Mouse (Mus musculus) CH12.LX (cell line): Measurements from ENCODE around the gene Gpr6. TPM values are rescaled to one million over a fixed set of nuclear protein-coding genes. Genes with fewer than 3 reads are reported as not detected.

ENCODE experiments used
- DNase-seq: peaks from one replicate; pipeline ENCODE4 v3.0.0-alpha.2; 2013; ENCODE audit errors: extremely low read depth
- H3K27ac ChIP-seq: 2 replicates; pipeline ENCODE4 v1.5.1; 2012; ENCODE audit warnings: low read depth, mild to moderate bottlenecking, control low read depth, moderate library complexity; ENCODE audit not compliant: insufficient read depth
- H3K27me3 ChIP-seq: replicated peaks from 2 replicates; pipeline ENCODE3; 2012; ENCODE audit warnings: inconsistent platforms
- H3K36me3 ChIP-seq, 2 experiments: replicated peaks in 1 of 2; 2 replicates each; pipeline versions ENCODE3 to v1.6.1; 2012; ENCODE audit warnings: inconsistent platforms in 1 of 2, low read length in 1 of 2, mild to moderate bottlenecking in 1 of 2, mixed read lengths in 1 of 2, moderate library complexity in 1 of 2; ENCODE audit not compliant: control insufficient read depth in 1 of 2, insufficient read depth in 1 of 2
- H3K4me1 ChIP-seq, 2 experiments: 2 replicates each; pipeline ENCODE4 v1.6.1; 2012; ENCODE audit warnings: inconsistent platforms in 1 of 2, moderate library complexity in 1 of 2; ENCODE audit not compliant: insufficient read depth in 2 of 2, control insufficient read depth in 1 of 2
- H3K4me2 ChIP-seq: 2 replicates; pipeline ENCODE4 v1.6.1; 2012; ENCODE audit warnings: low read depth, mild to moderate bottlenecking, control low read depth; ENCODE audit not compliant: poor library complexity, insufficient read depth, severe bottlenecking
- H3K4me3 ChIP-seq, 3 experiments: fragments of 150-350 bp in 1 of 3; sonication (generic) in 1 of 3; replicated peaks in 1 of 3; 2 replicates each; pipeline versions ENCODE3 to v1.5.1; 2011 to 2012; ENCODE audit warnings: low read depth in 2 of 3, low read length in 2 of 3, mild to moderate bottlenecking in 2 of 3, moderate library complexity in 2 of 3, control low read depth in 1 of 3, improper control_type of control experiment in 1 of 3, inconsistent platforms in 1 of 3, mixed read lengths in 1 of 3; ENCODE audit not compliant: poor library complexity in 1 of 3
- H3K79me2 ChIP-seq: replicated peaks from 2 replicates; pipeline ENCODE4 v1.6.1; 2012; ENCODE audit warnings: mild to moderate bottlenecking, moderate library complexity; ENCODE audit not compliant: control insufficient read depth, poor library complexity, insufficient read depth, severe bottlenecking; ENCODE audit errors: extremely low read depth
- H3K9ac ChIP-seq: 2 replicates; pipeline ENCODE4 v1.6.1; 2012; ENCODE audit warnings: low read depth, mild to moderate bottlenecking, control low read depth, moderate library complexity; ENCODE audit not compliant: insufficient read depth
- H3K9me3 ChIP-seq: replicated peaks from 2 replicates; pipeline ENCODE3; 2012; ENCODE audit warnings: low read length, inconsistent platforms, mixed read lengths
- BHLHE40 ChIP-seq: IDR thresholded peaks from 2 replicates; pipeline ENCODE4 v1.6.1; 2011; ENCODE audit warnings: mild to moderate bottlenecking, low read depth, low read length, improper control_type of control experiment
- CHD1 ChIP-seq: IDR thresholded peaks from 2 replicates; pipeline ENCODE4 v1.6.1; 2012; ENCODE audit warnings: low read depth, low read length, improper control_type of control experiment, inconsistent platforms
- E2F4 ChIP-seq: IDR thresholded peaks from 2 replicates; pipeline ENCODE4 v1.6.1; 2011; ENCODE audit warnings: low read depth, low read length, improper control_type of control experiment; ENCODE audit not compliant: insufficient replicate concordance
- ELF1 ChIP-seq: IDR thresholded peaks from 2 replicates; pipeline ENCODE4 v1.6.1; 2014; ENCODE audit warnings: low read depth, mild to moderate bottlenecking, inconsistent platforms, low read length, improper control_type of control experiment
- EP300 ChIP-seq: IDR thresholded peaks from 2 replicates; pipeline ENCODE4 v1.6.1; 2011; ENCODE audit warnings: low read length, improper control_type of control experiment
- ETS1 ChIP-seq: conservative IDR thresholded peaks from 2 replicates; pipeline ENCODE4 v1.6.1; 2012; ENCODE audit warnings: low read depth, mild to moderate bottlenecking, inconsistent platforms, low read length, improper control_type of control experiment, moderate library complexity
- HCFC1 ChIP-seq: IDR thresholded peaks from 2 replicates; pipeline ENCODE4 v1.6.1; 2012; ENCODE audit warnings: low read depth, mild to moderate bottlenecking, inconsistent platforms, low read length, improper control_type of control experiment
- IRF4 ChIP-seq: IDR thresholded peaks from 2 replicates; pipeline ENCODE4 v1.6.1; 2014; ENCODE audit warnings: low read depth, mild to moderate bottlenecking, inconsistent platforms, low read length, improper control_type of control experiment
- JUN ChIP-seq: IDR thresholded peaks from 2 replicates; pipeline ENCODE4 v1.6.1; 2011; ENCODE audit warnings: low read depth, mild to moderate bottlenecking, low read length, improper control_type of control experiment, moderate library complexity; ENCODE audit not compliant: insufficient read depth
- JUND ChIP-seq: conservative IDR thresholded peaks from 2 replicates; pipeline ENCODE4 v1.6.1; 2011; ENCODE audit warnings: low read depth, low read length, improper control_type of control experiment
- KAT2A ChIP-seq: IDR thresholded peaks from 2 replicates; pipeline ENCODE4 v1.6.1; 2012; ENCODE audit warnings: low read length, improper control_type of control experiment, inconsistent platforms; ENCODE audit not compliant: insufficient replicate concordance
- MAFK ChIP-seq: IDR thresholded peaks from 2 replicates; pipeline ENCODE4 v1.6.1; 2011; ENCODE audit warnings: low read length, improper control_type of control experiment; ENCODE audit not compliant: insufficient replicate concordance
- MEF2A ChIP-seq: IDR thresholded peaks from 2 replicates; pipeline ENCODE4 v1.6.1; 2014; ENCODE audit warnings: low read depth, mild to moderate bottlenecking, inconsistent platforms, low read length, improper control_type of control experiment, borderline replicate concordance
- MXI1 ChIP-seq: IDR thresholded peaks from 2 replicates; pipeline ENCODE4 v1.6.1; 2011; ENCODE audit warnings: mild to moderate bottlenecking, low read depth, low read length, improper control_type of control experiment
- NRF1 ChIP-seq: IDR thresholded peaks from 2 replicates; pipeline ENCODE4 v1.6.1; 2014; ENCODE audit warnings: low read depth, mild to moderate bottlenecking, inconsistent platforms, low read length, improper control_type of control experiment, moderate library complexity
- PAX5 ChIP-seq: IDR thresholded peaks from 2 replicates; pipeline ENCODE4 v1.6.1; 2012; ENCODE audit warnings: low read length, inconsistent platforms, mixed read lengths
- POLR2AphosphoS2 ChIP-seq: IDR thresholded peaks from 2 replicates; pipeline ENCODE4 v1.6.1; 2011; ENCODE audit warnings: low read depth, low read length, improper control_type of control experiment
- RAD21 ChIP-seq: IDR thresholded peaks from 2 replicates; pipeline ENCODE4 v1.6.1; 2011; ENCODE audit warnings: low read depth, mild to moderate bottlenecking, low read length, improper control_type of control experiment, moderate library complexity
- SMC3 ChIP-seq: IDR thresholded peaks from 2 replicates; pipeline ENCODE4 v1.6.1; 2011; ENCODE audit warnings: low read depth, low read length, improper control_type of control experiment
- UBTF ChIP-seq: IDR thresholded peaks from 2 replicates; pipeline ENCODE4 v1.6.1; 2012; ENCODE audit warnings: low read depth, mild to moderate bottlenecking, inconsistent platforms, low read length, improper control_type of control experiment, moderate library complexity
- USF2 ChIP-seq: conservative IDR thresholded peaks from 2 replicates; pipeline ENCODE4 v1.6.1; 2011; ENCODE audit warnings: low read depth, low read length, improper control_type of control experiment
- ZC3H11A ChIP-seq: IDR thresholded peaks from 2 replicates; pipeline ENCODE4 v1.6.1; 2012; ENCODE audit warnings: low read depth, mild to moderate bottlenecking, inconsistent platforms, low read length, improper control_type of control experiment
- ZKSCAN1 ChIP-seq: IDR thresholded peaks from 2 replicates; pipeline ENCODE4 v1.6.1; 2012; ENCODE audit warnings: low read depth, inconsistent platforms, low read length, improper control_type of control experiment, borderline replicate concordance
- ZMIZ1 ChIP-seq: IDR thresholded peaks from 2 replicates; pipeline ENCODE4 v1.6.1; 2012; ENCODE audit warnings: low read depth, mild to moderate bottlenecking, inconsistent platforms, low read length, improper control_type of control experiment
- ZNF384 ChIP-seq: IDR thresholded peaks from 2 replicates; pipeline ENCODE4 v1.6.1; 2012; ENCODE audit warnings: low read depth, low read length, improper control_type of control experiment, inconsistent platforms
- dilution Hi-C: fragments of 300-500 bp; cut with MboI; formaldehyde crosslinking; loops from 2 replicates; pipeline ENCODE4 v1.14.3; 2020; ENCODE audit warnings: low sequenced_read_pairs; ENCODE audit not compliant: extremely low pct_unique_long_range_greater_than_20kb, extremely low pct_ligation_motif_present
- in situ Hi-C: fragments of 300-500 bp; cut with MboI; formaldehyde crosslinking; loops from 3 replicates; pipeline ENCODE4 v1.14.3; 2019; ENCODE audit warnings: low sequenced_read_pairs, low pct_ligation_motif_present, low pct_unique_long_range_greater_than_20kb, mixed read lengths
- polyA plus RNA-seq: library from polyadenylated mRNA; unstranded; fragments of >175 nt; gene quantifications from 2 replicates; pipeline ENCODE4 v1.2.1, GENCODE M21; 2012; ENCODE audit warnings: low read depth; ENCODE audit not compliant: insufficient read length
- total RNA-seq, 2 experiments: library from RNA; depleted of rRNA; stranded (reverse); fragments of 300-350 nt in 1 of 2; fragments of >200 nt in 1 of 2; gene quantifications; 2 replicates each; pipeline ENCODE4 v1.2.3; 2012 to 2014

The Gpr6 gene
- total and polyA plus RNA-seq, 3 experiments, result not detected

DNA sequence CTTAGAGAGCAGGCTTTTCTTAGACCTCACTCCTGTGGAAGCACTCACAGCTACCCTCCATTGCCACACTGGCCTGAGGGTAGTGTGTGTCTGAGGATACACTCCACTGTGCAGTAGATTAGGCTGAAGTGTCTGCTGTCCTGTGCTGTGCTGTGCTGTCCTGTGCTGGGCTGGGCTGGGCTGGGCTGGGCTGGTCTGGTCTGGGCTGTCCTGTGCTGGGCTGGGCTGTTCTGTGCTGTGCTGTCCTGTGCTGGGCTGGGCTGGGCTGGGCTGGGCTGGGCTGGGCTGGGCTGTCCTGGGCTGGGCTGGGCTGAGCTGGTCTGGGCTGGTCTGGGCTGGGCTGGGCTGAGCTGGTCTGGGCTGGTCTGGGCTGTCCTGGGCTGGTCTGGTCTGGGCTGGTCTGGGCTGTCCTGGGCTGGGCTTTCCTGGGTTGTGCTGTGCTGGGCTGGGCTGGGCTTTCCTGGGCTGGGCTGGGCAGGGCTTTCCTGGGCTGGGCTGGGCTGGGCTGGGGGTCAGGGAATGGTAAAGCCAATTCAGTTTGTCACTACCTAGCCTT lies 31.5 kb downstream of the Gpr6 start:
- no peak for DNase-seq
- TF ChIP-seq MAFK, result no peak
- no peak for TF ChIP-seq ELF1
- no peak for TF ChIP-seq E2F4
- TF ChIP-seq JUND, result no peak
- TF ChIP-seq ETS1, result no peak
- TF ChIP-seq MXI1, result no peak
- no peak for TF ChIP-seq IRF4
- no peak for TF ChIP-seq ZKSCAN1
- no peak for TF ChIP-seq MEF2A
- no peak for TF ChIP-seq POLR2AphosphoS2
- no peak for TF ChIP-seq RAD21
- TF ChIP-seq SMC3, result no peak
- TF ChIP-seq HCFC1, result no peak
- TF ChIP-seq EP300, result no peak
- in situ Hi-C loops (no loop called here), dilution Hi-C loops (no loop called here)
- Histone ChIP-seq H3K36me3 (no peaks in the 10 kb centered on the region), H3K4me1 (no peaks in the 10 kb centered on the region), H3K4me3 (no peak overlapping the region), H3K27me3 (no peaks in the 10 kb centered on the region), H3K27ac (no peak overlapping the region), H3K79me2 (no peaks in the 10 kb centered on the region), H3K9ac (no peak overlapping the region), H3K9me3 (no peaks in the 10 kb centered on the region), H3K4me2 (no peak overlapping the region)

DNA sequence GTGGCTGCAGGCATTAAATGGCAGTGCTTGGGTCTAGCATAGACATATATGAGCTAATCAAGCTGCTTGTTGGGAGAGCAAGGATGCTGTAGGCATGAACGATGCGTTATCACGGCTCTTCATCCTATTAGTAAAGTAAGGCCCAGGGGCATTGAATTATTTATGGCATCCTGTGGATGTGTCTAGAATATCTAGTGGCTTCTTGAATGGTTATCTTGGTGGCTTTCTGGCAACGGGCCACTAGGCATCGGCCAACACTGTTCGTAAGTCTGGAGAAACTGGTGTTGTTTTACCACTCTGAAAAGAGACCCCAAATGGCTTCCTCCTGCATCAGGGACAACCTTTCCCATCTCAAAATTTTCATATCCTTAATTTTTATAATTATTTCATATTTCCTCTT lies 33.6 kb downstream of the Gpr6 start:
- no peak for DNase-seq
- Histone ChIP-seq H3K27me3 (no peaks in the 10 kb centered on the region), H3K4me3 (no peak overlapping the region), H3K9me3 (no peaks in the 10 kb centered on the region), H3K27ac (no peak overlapping the region), H3K36me3 (no peaks in the 10 kb centered on the region), H3K4me1 (no peaks in the 10 kb centered on the region), H3K4me2 (no peak overlapping the region), H3K9ac (no peak overlapping the region), H3K79me2 (no peaks in the 10 kb centered on the region)
- dilution Hi-C loops, result no loop called here
- TF ChIP-seq USF2 (no peak), BHLHE40 (no peak), RAD21 (no peak), ZC3H11A (no peak), ZMIZ1 (no peak), HCFC1 (no peak), MXI1 (no peak), CHD1 (no peak), EP300 (no peak), PAX5 (no peak), NRF1 (no peak), E2F4 (no peak), MEF2A (no peak), POLR2AphosphoS2 (no peak), JUN (no peak), UBTF (no peak), ELF1 (no peak), ZNF384 (no peak), KAT2A (no peak)
- in situ Hi-C loops, result no loop called here
